Mouse (Mus musculus) MEL (cell line): ENCODE data around the gene Cdh22.

ENCODE experiments used
- CTCF ChIP-seq, 3 experiments: IDR thresholded peaks in 2 of 3; conservative IDR thresholded peaks in 1 of 3; 2 replicates each; pipeline ENCODE4 v1.5.1; 2011 to 2012; ENCODE audit warnings: low read length in 3 of 3, low read depth in 2 of 3, mild to moderate bottlenecking in 2 of 3, improper control_type of control experiment in 1 of 3, inconsistent platforms in 1 of 3, mixed read lengths in 1 of 3, moderate library complexity in 1 of 3; ENCODE audit not compliant: control insufficient read depth in 1 of 3, insufficient read depth in 1 of 3, poor library complexity in 1 of 3, severe bottlenecking in 1 of 3
- EP300 ChIP-seq, 2 experiments: IDR thresholded peaks; 2 replicates each; pipeline ENCODE4 v1.6.1; 2011; ENCODE audit warnings: improper control_type of control experiment in 2 of 2, low read length in 2 of 2, low read depth in 1 of 2, mild to moderate bottlenecking in 1 of 2
- KAT2A ChIP-seq: conservative IDR thresholded peaks from 2 replicates; pipeline ENCODE4 v1.6.1; 2012; ENCODE audit warnings: low read depth, low read length, improper control_type of control experiment, inconsistent platforms
- MAFK ChIP-seq: IDR thresholded peaks from 2 replicates; pipeline ENCODE4 v1.6.1; 2011; ENCODE audit warnings: low read depth, mild to moderate bottlenecking, low read length, improper control_type of control experiment, borderline replicate concordance
- MAX ChIP-seq: IDR thresholded peaks from 2 replicates; pipeline ENCODE4 v1.6.1; 2011; ENCODE audit warnings: low read length, improper control_type of control experiment
- NELFE ChIP-seq: IDR thresholded peaks from 2 replicates; pipeline ENCODE4 v1.6.1; 2011; ENCODE audit warnings: low read depth, low read length, improper control_type of control experiment
- RCOR1 ChIP-seq: IDR thresholded peaks from 2 replicates; pipeline ENCODE4 v1.6.1; 2012; ENCODE audit warnings: low read depth, mild to moderate bottlenecking, inconsistent platforms, low read length, improper control_type of control experiment
- SIN3A ChIP-seq: IDR thresholded peaks from 2 replicates; pipeline ENCODE4 v1.6.1; 2012; ENCODE audit warnings: low read length, improper control_type of control experiment, inconsistent platforms
- TAL1 ChIP-seq: IDR thresholded peaks from 2 replicates; pipeline ENCODE4 v1.6.1; 2012; ENCODE audit warnings: mild to moderate bottlenecking, inconsistent platforms, low read length, moderate library complexity, mixed read lengths

DNA sequence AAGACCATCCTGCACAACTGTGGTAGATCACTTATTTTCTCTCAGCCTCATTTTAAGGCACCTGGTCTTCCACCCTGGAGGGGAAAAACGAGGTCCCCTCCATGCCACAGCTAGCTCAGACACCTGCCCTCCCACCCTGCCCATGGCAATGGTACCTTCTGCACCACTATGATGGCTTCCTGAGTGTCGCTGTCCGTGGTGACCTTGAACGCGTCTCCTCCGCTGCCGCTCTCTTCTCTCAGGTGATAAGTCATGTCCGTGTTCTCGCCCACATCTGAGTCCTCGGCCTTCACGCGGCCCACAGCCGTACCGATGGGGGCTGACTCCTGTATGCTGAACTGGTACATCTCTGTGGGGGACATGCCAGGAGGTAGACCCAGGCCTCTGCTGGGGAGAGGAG lies 91.2 kb downstream of the Cdh22 start:
- no peak for TF ChIP-seq SIN3A
- no peak for TF ChIP-seq MAFK
- no peak for TF ChIP-seq EP300 (IDR thresholded peaks at IDR 0.05; ENCODE audit: low read depth in 1 of 2, low read length in 2 of 2)
- TF ChIP-seq CTCF (IDR thresholded peaks at IDR 0.05 in 2 of 3, conservative IDR thresholded peaks at IDR 0.05 in 1 of 3; ENCODE audit: control insufficient read depth in 1 of 3, insufficient read depth in 1 of 3, low read depth in 2 of 3, low read length in 3 of 3, poor library complexity in 1 of 3, severe bottlenecking in 1 of 3), result no peak
- TF ChIP-seq KAT2A, result no peak
- no peak for TF ChIP-seq TAL1
- TF ChIP-seq MAX, result no peak
- TF ChIP-seq RCOR1, result no peak
- TF ChIP-seq NELFE, result no peak
